Mouse (Mus musculus) limb, embryonic 15.5 days (tissue): ENCODE measurements around the gene Cops9. TPM values are rescaled to one million over a fixed set of nuclear protein-coding genes. Genes with fewer than 3 reads are reported as not detected.

Experiments
- polyA plus RNA-seq: library from polyadenylated mRNA; unstranded; fragments of >200 nt; fragmentation: Nextera tagmentation; extraction: Ambion mirVana; gene quantifications from 2 replicates; pipeline ENCODE4 v1.2.1, GENCODE M21; 2015

Cops9 gene
- polyA plus RNA-seq, 1 experiment from 2014 or later: 393 TPM

Other genes with a start within 250 kb of the Cops9 start
- 259 and 273 TPM in 2 replicates for gene Ndufa10, start 168.1 kb downstream of the Cops9 start, polyA plus RNA-seq
- not detected in 2 replicates for gene Olfr1416, start 156.9 kb downstream of the Cops9 start, polyA plus RNA-seq
- not detected in 2 replicates for gene Olfr1415, start 145.9 kb downstream of the Cops9 start, polyA plus RNA-seq
- gene Olfr1414, start 123.3 kb downstream of the Cops9 start, polyA plus RNA-seq: not detected in 2 replicates
- gene Olfr1413, start 70.7 kb downstream of the Cops9 start, polyA plus RNA-seq: not detected in 2 replicates
- not detected in 2 replicates for gene Olfr1412, start 56.2 kb downstream of the Cops9 start, polyA plus RNA-seq
- not detected in 2 replicates for gene Olfr1411, start 47.6 kb downstream of the Cops9 start, polyA plus RNA-seq
- not detected in 2 replicates for gene Olfr1410, start 36.2 kb downstream of the Cops9 start, polyA plus RNA-seq
- gene Olfr12, start 24.2 kb downstream of the Cops9 start, polyA plus RNA-seq: not detected in 2 replicates
- gene Otos, start 6.9 kb upstream of the Cops9 start, polyA plus RNA-seq: 0.12 TPM in 1 of 2 replicates, not detected in the other
- 73.6 and 80.7 TPM in 2 replicates for gene Gpc1, start 189.7 kb upstream of the Cops9 start, polyA plus RNA-seq